Mouse (Mus musculus): ENCODE measurements around the gene Fkbp14. TPM values are rescaled to one million over a fixed set of nuclear protein-coding genes. Genes with fewer than 3 reads are reported as not detected.

Gene Fkbp14
- polyA plus RNA-seq, 1 experiment from 2014 or later: 14.5 TPM

- H3K4me1 ChIP-seq (ENCODE audit: control insufficient read depth, insufficient read depth, low read length): peaks cover 14% of the 10 kb centered on the region
- no peak overlapping the region for H3K27ac ChIP-seq (ENCODE audit: low read depth, low read length)
- WGBS: 68% methylated on average over 8 of the region's 8 CpGs
- peak overlapping the region; percentile 57 for H3K4me3 ChIP-seq (ENCODE audit: low read depth, low read length)
- H3K9me3 ChIP-seq (ENCODE audit: control insufficient read depth, low read length): no peaks in the 10 kb centered on the region
- DNase-seq (ENCODE audit: low spot score, missing footprints) (no peak), ATAC-seq (ENCODE audit: low FRiP score) (no peak)
- H3K27me3 ChIP-seq (ENCODE audit: control insufficient read depth, insufficient read depth, low read length): no peaks in the 10 kb centered on the region
- H3K4me2 ChIP-seq: peak overlapping the region; percentile 82
- H3K9ac ChIP-seq (ENCODE audit: low read length): no peak overlapping the region
- H3K36me3 ChIP-seq (ENCODE audit: control insufficient read depth, insufficient read depth, low read length): no peaks in the 10 kb centered on the region
These were observed 3.2 kb downstream of the Fkbp14 start for GRCm38 (mm10) chr6:54593766-54594468.

- Histone ChIP-seq H3K9me3 (ENCODE audit: control insufficient read depth, low read length) (no peaks in the 10 kb centered on the region), H3K4me1 (ENCODE audit: control insufficient read depth, insufficient read depth, low read length) (peaks cover 14% of the 10 kb centered on the region), H3K27me3 (ENCODE audit: control insufficient read depth, insufficient read depth, low read length) (no peaks in the 10 kb centered on the region), H3K36me3 (ENCODE audit: control insufficient read depth, insufficient read depth, low read length) (no peaks in the 10 kb centered on the region), H3K4me2 (peak overlapping the region; percentile 82), H3K4me3 (ENCODE audit: low read depth, low read length) (peak overlapping the region; percentile 57), H3K9ac (ENCODE audit: low read length) (peak overlapping the region; percentile 65), H3K27ac (ENCODE audit: low read depth, low read length) (no peak overlapping the region)
- WGBS: under 1% methylated on average over 20 of the region's 20 CpGs
- peak; percentile 73 for ATAC-seq (ENCODE audit: low FRiP score)
- peak; percentile 97 for DNase-seq (ENCODE audit: low spot score, missing footprints)
These were observed 4.1 kb downstream of the Fkbp14 start for GRCm38 (mm10) chr6:54592938-54593535.

GRCm38 (mm10) chr6:54591778-54592177 lies 5.3 kb downstream of the Fkbp14 start:
- H3K4me3 ChIP-seq (ENCODE audit: low read depth, low read length): no peak overlapping the region
- 51% methylated on average over 6 of the region's 6 CpGs for WGBS
- no peak overlapping the region for H3K27ac ChIP-seq (ENCODE audit: low read depth, low read length)
- ATAC-seq (ENCODE audit: low FRiP score) (no peak), DNase-seq (ENCODE audit: low spot score, missing footprints) (no peak)
- no peaks in the 10 kb centered on the region for H3K9me3 ChIP-seq (ENCODE audit: control insufficient read depth, low read length)
- H3K4me2 ChIP-seq: peak overlapping the region; percentile 28
- H3K36me3 ChIP-seq (ENCODE audit: control insufficient read depth, insufficient read depth, low read length): no peaks in the 10 kb centered on the region
- peaks cover 14% of the 10 kb centered on the region for H3K4me1 ChIP-seq (ENCODE audit: control insufficient read depth, insufficient read depth, low read length)
- H3K27me3 ChIP-seq (ENCODE audit: control insufficient read depth, insufficient read depth, low read length): no peaks in the 10 kb centered on the region
- no peak overlapping the region for H3K9ac ChIP-seq (ENCODE audit: low read length)

- peak; percentile 59 for DNase-seq (ENCODE audit: low spot score, missing footprints)
- H3K27ac ChIP-seq (ENCODE audit: low read depth, low read length): no peak overlapping the region
- H3K27me3 ChIP-seq (ENCODE audit: control insufficient read depth, insufficient read depth, low read length): no peaks in the 10 kb centered on the region
- H3K4me3 ChIP-seq (ENCODE audit: low read depth, low read length): no peak overlapping the region
- peaks cover 6% of the 10 kb centered on the region for H3K4me1 ChIP-seq (ENCODE audit: control insufficient read depth, insufficient read depth, low read length)
- WGBS: 93% methylated on average over 2 of the region's 2 CpGs
- H3K9ac ChIP-seq (ENCODE audit: low read length): no peak overlapping the region
- ATAC-seq (ENCODE audit: low FRiP score): no peak
- no peaks in the 10 kb centered on the region for H3K9me3 ChIP-seq (ENCODE audit: control insufficient read depth, low read length)
- H3K4me2 ChIP-seq: no peak overlapping the region
- no peaks in the 10 kb centered on the region for H3K36me3 ChIP-seq (ENCODE audit: control insufficient read depth, insufficient read depth, low read length)
These were observed 6.4 kb downstream of the Fkbp14 start for GRCm38 (mm10) chr6:54590691-54591090.

- H3K4me2 ChIP-seq: no peak overlapping the region
- H3K4me3 ChIP-seq (ENCODE audit: low read depth, low read length): no peak overlapping the region
- ATAC-seq (ENCODE audit: low FRiP score) (no peak), DNase-seq (ENCODE audit: low spot score, missing footprints) (peak; percentile 17)
- 32% methylated on average over 1 of the region's 1 CpGs for WGBS
- no peaks in the 10 kb centered on the region for H3K36me3 ChIP-seq (ENCODE audit: control insufficient read depth, insufficient read depth, low read length)
- no peaks in the 10 kb centered on the region for H3K9me3 ChIP-seq (ENCODE audit: control insufficient read depth, low read length)
- no peaks in the 10 kb centered on the region for H3K27me3 ChIP-seq (ENCODE audit: control insufficient read depth, insufficient read depth, low read length)
- no peak overlapping the region for H3K9ac ChIP-seq (ENCODE audit: low read length)
- H3K4me1 ChIP-seq (ENCODE audit: control insufficient read depth, insufficient read depth, low read length): peaks cover 5% of the 10 kb centered on the region
- no peak overlapping the region for H3K27ac ChIP-seq (ENCODE audit: low read depth, low read length)
These were observed 8.9 kb downstream of the Fkbp14 start for GRCm38 (mm10) chr6:54588212-54588611.

GRCm38 (mm10) chr6:54587683-54588082 lies 9.4 kb downstream of the Fkbp14 start:
- no peak overlapping the region for H3K9ac ChIP-seq (ENCODE audit: low read length)
- 92% methylated on average over 4 of the region's 4 CpGs for WGBS
- H3K4me3 ChIP-seq (ENCODE audit: low read depth, low read length): no peak overlapping the region
- H3K4me1 ChIP-seq (ENCODE audit: control insufficient read depth, insufficient read depth, low read length): peaks cover 5% of the 10 kb centered on the region
- DNase-seq (ENCODE audit: low spot score, missing footprints) (no peak), ATAC-seq (ENCODE audit: low FRiP score) (no peak)
- no peaks in the 10 kb centered on the region for H3K9me3 ChIP-seq (ENCODE audit: control insufficient read depth, low read length)
- no peaks in the 10 kb centered on the region for H3K27me3 ChIP-seq (ENCODE audit: control insufficient read depth, insufficient read depth, low read length)
- no peaks in the 10 kb centered on the region for H3K36me3 ChIP-seq (ENCODE audit: control insufficient read depth, insufficient read depth, low read length)
- H3K4me2 ChIP-seq: no peak overlapping the region
- H3K27ac ChIP-seq (ENCODE audit: low read depth, low read length): no peak overlapping the region

GRCm38 (mm10) chr6:54586911-54587310 lies 10.2 kb downstream of the Fkbp14 start:
- no peak for ATAC-seq (ENCODE audit: low FRiP score)

GRCm38 (mm10) chr6:54586175-54586574 lies 10.9 kb downstream of the Fkbp14 start:
- ATAC-seq (ENCODE audit: low FRiP score) (no peak), DNase-seq (ENCODE audit: low spot score, missing footprints) (peak; percentile 89)
- Histone ChIP-seq H3K27me3 (ENCODE audit: control insufficient read depth, insufficient read depth, low read length) (no peaks in the 10 kb centered on the region), H3K27ac (ENCODE audit: low read depth, low read length) (no peak overlapping the region), H3K9me3 (ENCODE audit: control insufficient read depth, low read length) (no peaks in the 10 kb centered on the region), H3K9ac (ENCODE audit: low read length) (no peak overlapping the region), H3K4me2 (no peak overlapping the region), H3K36me3 (ENCODE audit: control insufficient read depth, insufficient read depth, low read length) (no peaks in the 10 kb centered on the region), H3K4me3 (ENCODE audit: low read depth, low read length) (no peak overlapping the region), H3K4me1 (ENCODE audit: control insufficient read depth, insufficient read depth, low read length) (no peaks in the 10 kb centered on the region)
- 32% methylated on average over 2 of the region's 2 CpGs for WGBS

More at GRCm38 (mm10) chr6:54586911-54587310, 10.2 kb downstream of the Fkbp14 start:
- Histone ChIP-seq H3K9ac (ENCODE audit: low read length) (no peak overlapping the region), H3K36me3 (ENCODE audit: control insufficient read depth, insufficient read depth, low read length) (no peaks in the 10 kb centered on the region), H3K9me3 (ENCODE audit: control insufficient read depth, low read length) (no peaks in the 10 kb centered on the region), H3K27me3 (ENCODE audit: control insufficient read depth, insufficient read depth, low read length) (no peaks in the 10 kb centered on the region), H3K4me2 (no peak overlapping the region), H3K4me1 (ENCODE audit: control insufficient read depth, insufficient read depth, low read length) (peaks cover 2% of the 10 kb centered on the region), H3K4me3 (ENCODE audit: low read depth, low read length) (no peak overlapping the region), H3K27ac (ENCODE audit: low read depth, low read length) (no peak overlapping the region)
- peak; percentile 53 for DNase-seq (ENCODE audit: low spot score, missing footprints)
- WGBS: 80% methylated on average over 8 of the region's 8 CpGs

- no peak overlapping the region for H3K4me3 ChIP-seq (ENCODE audit: low read depth, low read length)
These were observed 23.7 kb downstream of the Fkbp14 start for GRCm38 (mm10) chr6:54573218-54573955.

More at GRCm38 (mm10) chr6:54573218-54573955, 23.7 kb downstream of the Fkbp14 start:
- Histone ChIP-seq H3K4me1 (ENCODE audit: control insufficient read depth, insufficient read depth, low read length) (peaks cover 13% of the 10 kb centered on the region), H3K9ac (ENCODE audit: low read length) (no peak overlapping the region), H3K27me3 (ENCODE audit: control insufficient read depth, insufficient read depth, low read length) (no peaks in the 10 kb centered on the region), H3K9me3 (ENCODE audit: control insufficient read depth, low read length) (no peaks in the 10 kb centered on the region), H3K27ac (ENCODE audit: low read depth, low read length) (no peak overlapping the region), H3K36me3 (ENCODE audit: control insufficient read depth, insufficient read depth, low read length) (no peaks in the 10 kb centered on the region), H3K4me2 (peak overlapping the region; percentile 11; the same call in 1 of the 2 replicates)
- DNase-seq (ENCODE audit: low spot score, missing footprints): no peak
- 31% methylated on average over 6 of the region's 6 CpGs for WGBS
- peak; percentile 85 for ATAC-seq (ENCODE audit: low FRiP score)
